Mouse (Mus musculus) kidney, adult 8-10 months (tissue): ENCODE measurements at regions not wholly inside any gene's neighbourhood (a gene's known extent, or its start where the extent isn't known, plus 50 kb on each side); places are given as distances from the start of the nearest gene placed in this dataset.
"Not testable (repeated sequence)": the region's sequence is repeated elsewhere in the genome, so short reads cannot be mapped to it uniquely, and the experiment has no call there.

Source experiments
- DNase-seq, 2 experiments: peaks; one replicate each; pipeline ENCODE4 v3.0.0; 2022

GRCm38 (mm10) chr4:89621260-89621659, 58.0 kb upstream of the Dmrta1 start:
- no peak for DNase-seq

- DNase-seq, result no peak
These were observed 74.5 kb upstream of the Dmrta1 start for GRCm38 (mm10) chr4:89604721-89605120.

GRCm38 (mm10) chr4:89575529-89575928, 103.7 kb upstream of the Dmrta1 start:
- peak; percentile 1 to 30 for DNase-seq

GRCm38 (mm10) chr4:89554711-89555466, 124.3 kb upstream of the Dmrta1 start:
- no peak for DNase-seq

- DNase-seq, result no peak
These were observed 126.7 kb upstream of the Dmrta1 start for GRCm38 (mm10) chr4:89552556-89552955.

- DNase-seq, result no peak
These were observed 128.7 kb upstream of the Dmrta1 start for GRCm38 (mm10) chr4:89550515-89550914.

GRCm38 (mm10) chr4:89532462-89532861, 146.8 kb upstream of the Dmrta1 start:
- DNase-seq, result peak in 1 of 2 experiments; percentile 16

- DNase-seq, result no peak
These were observed 149.0 kb upstream of the Dmrta1 start for GRCm38 (mm10) chr4:89530050-89530911.

GRCm38 (mm10) chr4:89527966-89528365, 151.3 kb upstream of the Dmrta1 start:
- DNase-seq, result no peak

GRCm38 (mm10) chr4:89527326-89527725, 151.9 kb upstream of the Dmrta1 start:
- DNase-seq, result no peak

GRCm38 (mm10) chr4:89525525-89525924, 153.7 kb upstream of the Dmrta1 start:
- DNase-seq, result not testable (repeated sequence)

GRCm38 (mm10) chr4:89524260-89525200, 154.7 kb upstream of the Dmrta1 start:
- DNase-seq, result peak; percentile 35 to 52

GRCm38 (mm10) chr4:89523423-89524259, 155.6 kb upstream of the Dmrta1 start:
- DNase-seq, result no peak

GRCm38 (mm10) chr4:89518027-89518426, 161.2 kb upstream of the Dmrta1 start:
- DNase-seq, result no peak

- DNase-seq, result no peak
These were observed 163.3 kb upstream of the Dmrta1 start for GRCm38 (mm10) chr4:89515823-89516411.

GRCm38 (mm10) chr4:89514981-89515380, 164.3 kb upstream of the Dmrta1 start:
- DNase-seq, result no peak

- no peak for DNase-seq
These were observed 168.6 kb upstream of the Dmrta1 start for GRCm38 (mm10) chr4:89510593-89510992.

GRCm38 (mm10) chr4:89509655-89510391, 169.4 kb upstream of the Dmrta1 start:
- DNase-seq, result no peak

- peak in 1 of 2 experiments; percentile 34 for DNase-seq
These were observed 171.0 kb upstream of the Dmrta1 start for GRCm38 (mm10) chr4:89508103-89508763.

- DNase-seq, result no peak
These were observed 173.8 kb upstream of the Dmrta1 start for GRCm38 (mm10) chr4:89505368-89505819.
